In the genomic region with DNA sequence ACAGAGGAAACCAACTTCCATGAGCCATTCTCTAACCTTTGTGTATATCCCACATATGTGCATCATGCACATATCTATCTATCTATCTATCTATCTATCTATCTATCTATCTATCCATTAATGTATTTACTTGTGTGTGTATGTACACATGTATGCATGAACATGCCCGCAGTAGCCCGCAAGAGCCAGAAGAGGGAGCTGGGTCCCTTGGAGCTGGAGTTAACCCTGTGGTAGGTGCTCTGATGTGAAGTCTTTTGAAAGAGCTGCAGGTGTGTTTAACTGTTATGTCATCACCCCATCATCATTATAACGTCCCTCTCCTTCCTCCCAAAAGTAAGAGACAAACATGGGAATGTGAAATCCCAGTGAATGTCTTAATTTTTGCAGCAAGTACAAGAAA, we compare ENCODE assay signal across 12 mouse cellular contexts.
DNase-seq lines count a peak whose midpoint lies in the region; ATAC-seq and TF ChIP-seq lines count a peak whose summit lies in the region.
"Had no signal": no experiment of that assay in that cellular context is flagged by ENCODE, and none has a peak within 500 bp of the region (broad histone marks: within the 10 kb centered on the region; RNA-seq: fewer than 3 reads in every experiment).

No protein-coding gene starts in this region.

- peak; percentile 46 for DNase-seq in hindbrain, postnatal 0 days (ENCODE audit: low spot score)
- peak; percentile 15 for DNase-seq in midbrain, embryonic 14.5 days
- peak; percentile 19 for DNase-seq in NIH3T3 (ENCODE audit: low read depth)
- no peak for DNase-seq in stomach, postnatal 0 days (ENCODE audit: low spot score)
- no peak for DNase-seq in cerebellum, adult 8-10 months
- no peak for DNase-seq in heart, adult 9 months (ENCODE audit: low spot score in 2 of 2)
- DNase-seq: cerebellum, adult 9-11 months had no signal

- H3K4me2 ChIP-seq in hindbrain, postnatal 0 days (ENCODE audit: low read depth, low read length): no peak overlapping the region
- no peak overlapping the region for H3K4me2 ChIP-seq in hindbrain, embryonic 13.5 days
- H3K4me2 ChIP-seq in midbrain, embryonic 14.5 days (ENCODE audit: low read length): no peak overlapping the region
- no peak overlapping the region for H3K4me2 ChIP-seq in midbrain, embryonic 15.5 days
- no peak overlapping the region for H3K4me2 ChIP-seq in stomach, postnatal 0 days (replicated peaks; ENCODE audit: low read depth)
- H3K4me2 ChIP-seq: forebrain, embryonic 15.5 days; heart, embryonic 15.5 days had no signal

- no peak for ATAC-seq in hindbrain, postnatal 0 days
- no peak for ATAC-seq in hindbrain, embryonic 13.5 days (ENCODE audit: low FRiP score)
- ATAC-seq in midbrain, embryonic 14.5 days (ENCODE audit: low FRiP score, low TSS enrichment): no peak
- no peak for ATAC-seq in midbrain, embryonic 15.5 days (replicated peaks)
- no peak for ATAC-seq in stomach, postnatal 0 days (ENCODE audit: low FRiP score, low TSS enrichment)
- ATAC-seq: forebrain, embryonic 15.5 days had no signal

- H3K9me3 ChIP-seq in hindbrain, postnatal 0 days (ENCODE audit: low read length): no peaks in the 10 kb centered on the region
- no peaks in the 10 kb centered on the region for H3K9me3 ChIP-seq in hindbrain, embryonic 13.5 days
- H3K9me3 ChIP-seq in midbrain, embryonic 14.5 days (ENCODE audit: control insufficient read depth, low read length): no peaks in the 10 kb centered on the region
- no peaks in the 10 kb centered on the region for H3K9me3 ChIP-seq in midbrain, embryonic 15.5 days
- no peaks in the 10 kb centered on the region for H3K9me3 ChIP-seq in stomach, postnatal 0 days (ENCODE audit: control insufficient read depth, low read length)
- H3K9me3 ChIP-seq: forebrain, embryonic 15.5 days; heart, embryonic 15.5 days had no signal

- 95% methylated on average over 3 of the region's 3 CpGs for WGBS in hindbrain, postnatal 0 days
- WGBS in hindbrain, embryonic 13.5 days: 83% methylated on average over 3 of the region's 3 CpGs
- 92% methylated on average over 3 of the region's 3 CpGs for WGBS in midbrain, embryonic 14.5 days
- 90% methylated on average over 3 of the region's 3 CpGs for WGBS in midbrain, embryonic 15.5 days
- WGBS in stomach, postnatal 0 days: 80% methylated on average over 3 of the region's 3 CpGs

- no peaks in the 10 kb centered on the region for H3K27me3 ChIP-seq in hindbrain, postnatal 0 days (ENCODE audit: insufficient read depth, low read length)
- no peaks in the 10 kb centered on the region for H3K27me3 ChIP-seq in hindbrain, embryonic 13.5 days
- no peaks in the 10 kb centered on the region for H3K27me3 ChIP-seq in midbrain, embryonic 14.5 days (ENCODE audit: control insufficient read depth, insufficient read depth, low read length)
- H3K27me3 ChIP-seq in midbrain, embryonic 15.5 days (replicated peaks): no peaks in the 10 kb centered on the region
- H3K27me3 ChIP-seq in stomach, postnatal 0 days (ENCODE audit: control insufficient read depth, insufficient read depth, low read length): no peaks in the 10 kb centered on the region
- H3K27me3 ChIP-seq: forebrain, embryonic 15.5 days; heart, embryonic 15.5 days had no signal

- no peak overlapping the region for H3K27ac ChIP-seq in hindbrain, postnatal 0 days
- no peak overlapping the region for H3K27ac ChIP-seq in hindbrain, embryonic 13.5 days
- no peak overlapping the region for H3K27ac ChIP-seq in midbrain, embryonic 14.5 days (replicated peaks; ENCODE audit: low read depth, low read length)
- no peak overlapping the region for H3K27ac ChIP-seq in midbrain, embryonic 15.5 days
- H3K27ac ChIP-seq in stomach, postnatal 0 days (replicated peaks): no peak overlapping the region
- H3K27ac ChIP-seq: forebrain, embryonic 15.5 days; heart, embryonic 15.5 days; macrophage had no signal

- no peaks in the 10 kb centered on the region for H3K4me1 ChIP-seq in hindbrain, postnatal 0 days (ENCODE audit: insufficient read depth, low read length)
- peaks cover 9% of the 10 kb centered on the region; the same call in 1 of the 2 replicates for H3K4me1 ChIP-seq in hindbrain, embryonic 13.5 days (replicated peaks)
- no peaks in the 10 kb centered on the region for H3K4me1 ChIP-seq in midbrain, embryonic 14.5 days (ENCODE audit: control insufficient read depth, insufficient read depth, low read length)
- H3K4me1 ChIP-seq in midbrain, embryonic 15.5 days: no peaks in the 10 kb centered on the region; the same call in none of the 2 replicates
- H3K4me1 ChIP-seq in stomach, postnatal 0 days (replicated peaks; ENCODE audit: control insufficient read depth, insufficient read depth): no peaks in the 10 kb centered on the region
- H3K4me1 ChIP-seq: forebrain, embryonic 15.5 days; heart, embryonic 15.5 days had no signal

- no peak for TF ChIP-seq EP300 in stomach, postnatal 0 days (optimal IDR thresholded peaks at IDR 0.05)

- H3K9ac ChIP-seq in hindbrain, postnatal 0 days (replicated peaks; ENCODE audit: low read length): no peak overlapping the region
- no peak overlapping the region for H3K9ac ChIP-seq in hindbrain, embryonic 13.5 days
- H3K9ac ChIP-seq in midbrain, embryonic 14.5 days (replicated peaks; ENCODE audit: low read length): no peak overlapping the region
- H3K9ac ChIP-seq in midbrain, embryonic 15.5 days: no peak overlapping the region
- no peak overlapping the region for H3K9ac ChIP-seq in stomach, postnatal 0 days (ENCODE audit: low read length)
- H3K9ac ChIP-seq: forebrain, embryonic 15.5 days; heart, embryonic 15.5 days had no signal

- TF ChIP-seq CTCF in hindbrain, postnatal 0 days (IDR thresholded peaks at IDR 0.05; ENCODE audit: low read depth): peak; percentile 46
- TF ChIP-seq CTCF in stomach, postnatal 0 days (IDR thresholded peaks at IDR 0.05; ENCODE audit: low read depth): peak; percentile 60

- H3K36me3 ChIP-seq in hindbrain, postnatal 0 days (ENCODE audit: insufficient read depth, low read length): no peaks in the 10 kb centered on the region
- H3K36me3 ChIP-seq in hindbrain, embryonic 13.5 days: no peaks in the 10 kb centered on the region
- no peaks in the 10 kb centered on the region for H3K36me3 ChIP-seq in midbrain, embryonic 14.5 days (ENCODE audit: control insufficient read depth, insufficient read depth, low read length)
- no peaks in the 10 kb centered on the region for H3K36me3 ChIP-seq in midbrain, embryonic 15.5 days (replicated peaks)
- H3K36me3 ChIP-seq in stomach, postnatal 0 days (ENCODE audit: control insufficient read depth, insufficient read depth, low read length): no peaks in the 10 kb centered on the region
- H3K36me3 ChIP-seq: forebrain, embryonic 15.5 days; heart, embryonic 15.5 days had no signal

- H3K4me3 ChIP-seq in hindbrain, postnatal 0 days (ENCODE audit: low read length): no peak overlapping the region
- H3K4me3 ChIP-seq in hindbrain, embryonic 13.5 days: no peak overlapping the region
- H3K4me3 ChIP-seq in midbrain, embryonic 14.5 days (replicated peaks; ENCODE audit: low read depth, low read length): no peak overlapping the region
- H3K4me3 ChIP-seq in midbrain, embryonic 15.5 days: no peak overlapping the region
- no peak overlapping the region for H3K4me3 ChIP-seq in stomach, postnatal 0 days (ENCODE audit: low read depth, low read length)
- H3K4me3 ChIP-seq: forebrain, embryonic 15.5 days; heart, embryonic 15.5 days had no signal

Comparison
In these comparisons a context has a peak if more than half of its experiments do, and no peak if none do; other contexts are left out.
1. DNase-seq: peak in hindbrain, postnatal 0 days (single experiment), midbrain, embryonic 14.5 days (single experiment) and NIH3T3 (single experiment); none in stomach, postnatal 0 days (single experiment), cerebellum, adult 8-10 months (single experiment) and heart, adult 9 months (0 of 2).